Mouse (Mus musculus) ES-E14 (cell line): Measurements from ENCODE around the gene Zpbp.

Experiments used
- CHD2 ChIP-seq: IDR thresholded peaks from 2 replicates; pipeline ENCODE4 v1.6.1; 2014; ENCODE audit warnings: mild to moderate bottlenecking, low read depth, low read length, inconsistent platforms
- HCFC1 ChIP-seq: IDR thresholded peaks from 2 replicates; pipeline ENCODE4 v1.6.1; 2012; ENCODE audit warnings: low read length, inconsistent platforms, borderline replicate concordance; ENCODE audit not compliant: insufficient read depth
- MAFK ChIP-seq: IDR thresholded peaks from 2 replicates; pipeline ENCODE4 v1.6.1; 2014; ENCODE audit warnings: mild to moderate bottlenecking, low read depth, low read length, inconsistent platforms; ENCODE audit not compliant: insufficient read depth
- ZC3H11A ChIP-seq: IDR thresholded peaks from 2 replicates; pipeline ENCODE4 v1.6.1; 2012; ENCODE audit warnings: low read depth, mild to moderate bottlenecking, inconsistent platforms, low read length, borderline replicate concordance

DNA sequence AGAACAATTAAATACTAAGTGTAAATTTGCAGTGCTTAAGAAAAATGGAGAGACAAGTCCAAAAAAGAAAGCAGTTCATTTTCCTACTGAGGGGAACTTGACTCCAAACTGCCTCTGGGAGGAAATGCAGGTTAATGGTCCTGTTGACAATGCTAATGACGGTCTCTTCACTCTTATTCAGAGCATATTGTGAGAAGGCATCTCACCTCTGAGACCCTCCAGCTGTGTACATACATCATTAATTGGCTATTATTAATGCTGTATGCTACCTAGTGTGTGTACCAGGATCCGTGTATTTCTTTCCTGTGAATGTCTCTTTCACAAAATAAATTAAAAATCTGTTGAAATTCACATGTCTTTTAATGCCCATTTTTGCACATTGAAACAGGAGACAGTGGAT, 47.2 kb upstream of the Zpbp start:
- TF ChIP-seq CHD2 (no peak), HCFC1 (no peak), ZC3H11A (no peak), MAFK (no peak)
